Mouse (Mus musculus) ES-E14 (cell line): ENCODE data around the gene Clasp1. TPM values are rescaled to one million over a fixed set of nuclear protein-coding genes. Genes with fewer than 3 reads are reported as not detected.

ENCODE experiments used
- DNase-seq: peaks from one replicate; pipeline ENCODE4 v3.0.0-alpha.2; 2013; ENCODE audit warnings: low read depth, low spot score
- H3K27ac ChIP-seq: 2 replicates; pipeline ENCODE4 v1.5.1; 2012; ENCODE audit warnings: low read depth, mild to moderate bottlenecking, low read length, moderate library complexity, mixed read lengths; ENCODE audit not compliant: poor library complexity, insufficient read depth, severe bottlenecking
- H3K36me3 ChIP-seq: 2 replicates; pipeline ENCODE4 v1.6.1; 2012; ENCODE audit warnings: mild to moderate bottlenecking, low read length, moderate library complexity, mixed read lengths; ENCODE audit not compliant: control insufficient read depth, poor library complexity, insufficient read depth, severe bottlenecking
- H3K4me1 ChIP-seq, 2 experiments: fragments of 150-350 bp in 1 of 2; sonication (generic) in 1 of 2; 2 replicates each; pipeline ENCODE4 v1.6.1; 2012; ENCODE audit warnings: low read length in 2 of 2, mild to moderate bottlenecking in 1 of 2, mixed read lengths in 1 of 2; ENCODE audit not compliant: control insufficient read depth in 2 of 2, insufficient read depth in 2 of 2, poor library complexity in 1 of 2
- H3K4me3 ChIP-seq, 2 experiments: fragments of 150-350 bp in 1 of 2; sonication (generic) in 1 of 2; 2 replicates each; pipeline ENCODE4 v1.5.1; 2012; ENCODE audit warnings: low read length in 2 of 2, low read depth in 1 of 2, mild to moderate bottlenecking in 1 of 2, mixed read lengths in 1 of 2; ENCODE audit not compliant: insufficient read depth in 1 of 2, poor library complexity in 1 of 2, severe bottlenecking in 1 of 2
- H3K9ac ChIP-seq: 2 replicates; pipeline ENCODE4 v1.6.1; 2012; ENCODE audit warnings: low read depth, mild to moderate bottlenecking, low read length, mixed read lengths; ENCODE audit not compliant: poor library complexity, insufficient read depth, severe bottlenecking
- H3K9me3 ChIP-seq: fragments of 150-350 bp; sonication (generic); 2 replicates; pipeline ENCODE4 v1.6.1; 2012; ENCODE audit warnings: low read depth, mild to moderate bottlenecking, low read length; ENCODE audit not compliant: control insufficient read depth, insufficient read depth
- CHD2 ChIP-seq: IDR thresholded peaks from 2 replicates; pipeline ENCODE4 v1.6.1; 2014; ENCODE audit warnings: mild to moderate bottlenecking, low read depth, low read length, inconsistent platforms
- HCFC1 ChIP-seq: IDR thresholded peaks from 2 replicates; pipeline ENCODE4 v1.6.1; 2012; ENCODE audit warnings: low read length, inconsistent platforms, borderline replicate concordance; ENCODE audit not compliant: insufficient read depth
- MAFK ChIP-seq: IDR thresholded peaks from 2 replicates; pipeline ENCODE4 v1.6.1; 2014; ENCODE audit warnings: mild to moderate bottlenecking, low read depth, low read length, inconsistent platforms; ENCODE audit not compliant: insufficient read depth
- ZC3H11A ChIP-seq: IDR thresholded peaks from 2 replicates; pipeline ENCODE4 v1.6.1; 2012; ENCODE audit warnings: low read depth, mild to moderate bottlenecking, inconsistent platforms, low read length, borderline replicate concordance
- ZNF384 ChIP-seq: IDR thresholded peaks from 2 replicates; pipeline ENCODE4 v1.6.1; 2012; ENCODE audit warnings: low read depth, low read length, inconsistent platforms
- in situ Hi-C, 2 experiments: fragments of 600-800 bp; cut with MboI; formaldehyde crosslinking; loops; one replicate each; pipeline ENCODE4 v1.15.1; 2025; ENCODE audit warnings: low sequenced_read_pairs in 2 of 2, inconsistent platforms in 1 of 2; ENCODE audit not compliant: unreplicated experiment in 2 of 2
- total RNA-seq: library from RNA; depleted of rRNA; stranded (reverse); fragments of 300-350 nt; gene quantifications from 2 replicates; pipeline ENCODE4 v1.2.3, GENCODE M21; 2012

Gene Clasp1
- total RNA-seq, 1 experiment = 38.9 TPM

- TF ChIP-seq MAFK (peak; percentile 89), ZNF384 (no peak), HCFC1 (no peak), CHD2 (no peak), ZC3H11A (no peak)
- peaks cover 0 to 3% of the 10 kb centered on the region in 2 experiments; a peak in 1 of 4 replicates for H3K4me1 ChIP-seq
- peak; percentile 38 for DNase-seq
- no peaks in the 10 kb centered on the region for H3K9me3 ChIP-seq
- in situ Hi-C loops = no loop called here
- H3K9ac ChIP-seq = no peak overlapping the region
- H3K27ac ChIP-seq = no peak overlapping the region
- no peak overlapping the region for H3K4me3 ChIP-seq
- no peaks in the 10 kb centered on the region for H3K36me3 ChIP-seq
Measured at GRCm38 (mm10) chr1:118367970-118368369, 20.9 kb upstream of the Clasp1 start.

GRCm38 (mm10) chr1:118368721-118369461 is 20.0 kb upstream of the Clasp1 start:
- no peaks in the 10 kb centered on the region for H3K9me3 ChIP-seq
- no peak overlapping the region for H3K9ac ChIP-seq
- H3K4me3 ChIP-seq = no peak overlapping the region
- no peaks in the 10 kb centered on the region for H3K36me3 ChIP-seq
- no peak for DNase-seq
- peaks cover 0 to 3% of the 10 kb centered on the region in 2 experiments; a peak in 1 of 4 replicates for H3K4me1 ChIP-seq
- no peak overlapping the region for H3K27ac ChIP-seq
- TF ChIP-seq ZC3H11A = no peak
- TF ChIP-seq CHD2 = no peak
- TF ChIP-seq MAFK = no peak
- TF ChIP-seq ZNF384 = no peak
- TF ChIP-seq HCFC1 = no peak
- in situ Hi-C loops = no loop called here

- H3K9ac ChIP-seq = no peak overlapping the region
- H3K36me3 ChIP-seq = no peaks in the 10 kb centered on the region
- no peaks in the 10 kb centered on the region for H3K9me3 ChIP-seq
- TF ChIP-seq ZNF384 (no peak), HCFC1 (no peak), ZC3H11A (no peak), CHD2 (no peak), MAFK (no peak)
- in situ Hi-C loops = no loop called here
- H3K4me3 ChIP-seq = no peak overlapping the region
- DNase-seq = no peak
- H3K4me1 ChIP-seq = no peaks in the 10 kb centered on the region
- H3K27ac ChIP-seq = no peak overlapping the region
Measured at GRCm38 (mm10) chr1:118377784-118378183, 11.1 kb upstream of the Clasp1 start.

GRCm38 (mm10) chr1:118380105-118380786 is 8.6 kb upstream of the Clasp1 start:
- no peak overlapping the region for H3K4me3 ChIP-seq
- H3K27ac ChIP-seq = no peak overlapping the region
- no peak for TF ChIP-seq MAFK
- in situ Hi-C loops = no loop called here
- no peaks in the 10 kb centered on the region for H3K9me3 ChIP-seq
- DNase-seq = no peak
- no peaks in the 10 kb centered on the region for H3K4me1 ChIP-seq
- no peak overlapping the region for H3K9ac ChIP-seq
- no peaks in the 10 kb centered on the region for H3K36me3 ChIP-seq
